Mouse (Mus musculus) mature B cell (primary cell): ENCODE data around the gene Rev3l.

ENCODE experiments used
- in situ Hi-C: fragments of 300-500 bp; cut with MboI; formaldehyde crosslinking; loops from 2 replicates; pipeline ENCODE4 v1.14.3; 2019

The Rev3l gene

DNA sequence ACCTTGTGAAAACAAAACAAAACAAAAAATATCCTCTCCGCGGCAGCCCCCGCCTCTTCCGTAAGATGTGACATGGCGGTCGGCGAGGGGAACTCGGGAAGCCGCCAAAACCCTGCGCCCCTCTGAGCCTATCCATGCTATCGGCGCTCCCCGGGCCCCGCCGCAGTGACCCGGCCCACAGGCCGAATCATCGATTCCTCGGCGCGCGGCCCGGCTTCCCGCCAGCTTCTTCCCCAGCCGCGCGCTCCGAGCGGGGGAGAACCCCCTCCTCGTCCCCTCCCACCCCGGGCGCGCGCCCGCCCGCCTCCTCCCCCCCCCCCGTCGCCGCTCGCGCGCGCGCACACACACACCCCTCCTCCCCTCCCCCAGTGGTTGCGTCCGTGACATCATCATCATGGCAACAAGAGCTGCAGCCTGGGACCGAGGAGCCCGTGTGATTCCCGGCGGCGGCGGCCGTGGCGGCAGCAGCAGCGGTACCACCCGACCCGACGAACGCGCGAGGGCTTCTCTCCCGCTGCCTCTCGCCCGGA is at the start of gene Rev3l:
TSS of gene Rev3l (plus strand) at position 383 of the 530 bp plus-strand sequence.
- in situ Hi-C loops: no loop called here

DNA sequence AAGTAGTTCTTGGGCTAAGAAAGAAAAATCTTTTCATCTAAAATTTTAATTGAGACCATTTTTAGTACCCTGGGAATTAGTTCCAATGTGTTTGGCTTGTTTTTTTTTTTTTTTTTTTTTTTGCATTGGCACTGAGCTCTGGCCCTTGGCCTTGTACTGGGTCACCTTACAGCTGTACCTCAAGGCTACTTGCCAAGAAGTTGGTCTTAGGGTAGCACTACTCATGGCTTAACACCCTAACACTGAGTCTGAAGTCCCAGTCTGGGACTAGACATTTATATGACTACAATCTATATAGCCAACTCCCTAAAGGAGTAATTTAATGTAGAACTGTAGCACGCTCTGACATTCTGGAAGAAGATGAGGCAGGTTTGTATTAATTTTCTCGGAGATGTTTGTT is 49.4 kb upstream of the Rev3l start:
- in situ Hi-C loops: no loop called here

DNA sequence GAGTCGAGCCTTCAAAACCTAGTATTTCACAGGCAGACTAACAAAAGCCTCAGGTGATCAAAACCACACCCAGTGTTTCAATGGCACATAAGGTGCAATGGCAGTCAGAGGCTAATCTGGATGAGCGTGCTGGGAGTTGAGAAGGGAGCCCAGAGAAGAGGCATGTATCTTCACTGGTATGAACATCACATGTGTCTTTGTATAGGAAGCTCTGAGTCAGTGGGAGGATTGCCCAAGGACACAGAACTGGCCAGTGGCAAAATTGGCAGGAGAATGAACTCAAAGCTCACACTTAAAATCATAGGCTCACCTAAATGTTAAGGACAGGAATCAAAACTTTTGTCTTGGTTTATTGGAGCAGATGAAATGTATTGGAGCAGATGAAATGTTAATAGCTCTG is 48.4 kb upstream of the Rev3l start:
- in situ Hi-C loops: no loop called here

DNA sequence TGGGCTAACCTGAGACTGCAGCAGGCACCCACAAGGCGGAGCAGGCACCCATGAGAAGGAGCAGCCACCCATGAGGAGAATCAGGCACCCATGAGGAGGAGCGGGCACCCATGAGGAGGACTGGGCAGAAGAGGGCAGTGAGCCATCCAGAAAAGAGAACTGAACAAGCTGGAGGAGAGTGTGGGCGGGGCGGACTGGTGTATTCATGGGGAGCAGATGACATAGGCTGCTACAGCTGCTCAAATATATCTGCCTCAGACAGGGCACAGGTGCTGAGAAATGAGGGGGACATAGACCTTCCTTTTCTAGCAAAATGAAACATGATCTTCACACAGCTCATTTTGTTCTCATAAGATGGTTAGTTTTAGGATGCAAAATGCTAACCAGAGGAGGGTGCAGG is 45.1 kb upstream of the Rev3l start:
- in situ Hi-C loops: no loop called here

DNA sequence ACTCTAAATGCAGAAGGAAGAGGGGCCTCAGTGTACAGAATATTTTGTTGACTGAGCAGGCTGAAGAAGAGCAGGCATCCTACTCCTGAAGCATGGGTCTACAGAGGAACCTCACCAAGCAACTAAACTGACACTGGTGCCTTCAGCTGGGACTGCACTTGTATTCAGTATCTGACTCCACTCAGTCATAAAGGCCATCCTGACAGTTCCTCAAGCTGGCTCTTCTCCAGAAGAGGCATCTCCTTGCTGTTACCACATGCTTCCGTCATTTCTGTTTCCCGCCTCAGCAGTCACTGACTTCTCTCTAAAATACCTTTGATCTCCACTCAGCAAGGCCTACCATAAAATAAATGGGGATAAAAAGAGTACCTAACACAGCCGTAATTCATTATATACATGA is 44.1 kb upstream of the Rev3l start:
- in situ Hi-C loops: no loop called here

DNA sequence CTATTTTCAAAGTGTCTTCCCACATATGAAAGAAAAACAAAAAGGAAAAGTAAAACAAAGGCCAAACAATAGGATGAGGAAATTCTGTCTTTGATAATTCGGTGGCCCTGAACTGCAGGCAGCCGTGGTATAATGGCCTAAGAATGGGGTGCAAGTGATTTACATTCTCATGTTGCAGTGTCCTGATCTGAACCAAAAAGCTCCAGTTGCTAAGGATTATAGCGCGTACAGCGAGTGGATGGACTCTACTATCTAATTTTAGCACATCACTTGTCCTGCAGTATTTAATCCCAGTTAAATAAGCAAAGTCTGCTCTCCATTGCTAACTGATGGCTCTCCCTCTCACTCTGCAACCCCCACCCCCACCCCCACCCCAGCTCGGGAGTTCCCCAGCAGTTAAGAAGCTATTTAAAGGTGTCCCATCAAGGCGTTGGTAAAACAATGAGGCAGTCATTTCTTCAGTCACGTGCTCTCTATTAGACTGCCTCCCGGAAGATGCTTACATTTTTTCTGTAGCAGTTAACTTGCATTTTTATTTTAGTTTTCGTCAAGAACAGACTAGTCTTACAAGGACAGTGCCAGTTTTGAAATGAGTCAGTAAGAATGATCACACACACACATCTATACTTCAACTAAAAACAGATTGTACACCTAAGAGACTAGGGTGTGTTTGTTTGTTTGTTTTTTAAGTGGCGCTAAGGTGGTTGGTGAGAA is 40.4 kb upstream of the Rev3l start:
- in situ Hi-C loops: no loop called here

DNA sequence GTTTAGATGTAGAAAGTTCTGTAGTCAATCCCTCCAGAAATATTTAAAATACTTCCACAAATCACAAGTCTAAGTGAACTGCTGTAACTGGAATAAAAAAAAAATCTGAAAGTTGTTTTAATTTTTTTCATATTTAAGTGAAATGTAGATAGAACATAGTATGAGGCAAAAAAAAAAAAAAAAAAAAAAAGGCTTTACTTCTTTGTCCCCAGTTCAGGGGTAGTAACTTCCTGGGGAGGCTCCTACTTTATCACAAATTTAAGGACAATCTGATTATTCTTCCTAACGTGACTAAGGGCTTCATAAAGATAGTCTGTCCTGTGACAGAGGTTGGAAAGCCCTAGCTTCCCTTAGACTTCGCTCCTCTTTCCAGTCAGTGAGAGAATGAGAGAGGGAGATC is 39.8 kb upstream of the Rev3l start:
- in situ Hi-C loops: no loop called here

DNA sequence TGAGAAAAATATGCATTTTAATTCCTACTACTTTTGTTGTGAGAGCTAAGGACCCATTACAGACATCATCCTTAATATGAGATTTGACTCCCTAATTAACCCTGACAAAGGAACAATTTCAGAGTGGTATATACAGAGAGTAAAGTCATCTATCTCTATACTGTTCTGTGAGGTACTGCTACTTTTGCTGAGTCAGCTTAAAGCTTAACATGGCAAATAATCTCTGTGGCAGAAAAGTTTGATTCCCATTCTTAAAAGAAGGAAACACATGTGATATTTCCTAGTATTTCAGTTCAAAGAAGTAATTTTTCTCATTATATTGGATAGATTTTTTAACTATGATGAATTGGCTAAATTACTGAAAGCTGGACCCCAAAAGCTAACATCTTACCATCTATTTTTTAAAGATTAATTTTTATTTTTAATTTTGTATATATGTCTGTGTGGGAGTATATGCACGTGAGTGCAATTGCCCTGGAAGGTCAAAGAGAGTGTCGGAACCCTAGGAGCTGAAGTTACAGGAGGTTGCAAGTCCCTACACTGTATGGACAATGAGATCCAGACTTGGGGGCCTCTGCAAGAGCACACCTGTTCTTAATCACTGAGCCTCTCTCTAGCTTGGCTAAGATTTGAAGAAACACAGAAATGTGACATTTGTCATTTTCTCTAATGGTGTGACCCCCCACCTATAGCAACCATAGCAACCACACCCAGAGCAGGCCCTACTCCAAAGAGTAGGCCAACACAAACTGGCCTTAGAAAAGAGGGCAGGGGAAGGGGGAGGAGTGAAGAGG is 24.0 kb upstream of the Rev3l start:
- in situ Hi-C loops: no loop called here

DNA sequence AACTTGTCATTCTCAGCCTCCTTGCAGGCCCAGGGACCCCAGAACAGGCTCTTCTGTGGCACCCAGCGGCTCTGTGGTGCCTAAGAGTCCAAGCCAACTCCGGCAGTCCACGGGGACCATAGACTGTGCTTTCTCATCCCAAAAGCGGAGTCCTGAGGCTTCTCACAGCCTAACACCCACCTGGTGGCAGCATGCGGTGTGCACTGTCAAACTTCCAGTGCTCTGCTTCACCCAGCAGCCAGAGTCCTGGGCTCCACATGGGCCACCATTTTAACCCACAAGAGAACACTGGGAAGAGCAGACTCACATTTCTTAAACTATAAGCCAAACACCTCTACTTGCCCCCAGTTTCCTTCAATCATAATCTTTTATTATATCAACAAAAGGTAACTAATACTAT is 15.0 kb upstream of the Rev3l start:
- in situ Hi-C loops: no loop called here

DNA sequence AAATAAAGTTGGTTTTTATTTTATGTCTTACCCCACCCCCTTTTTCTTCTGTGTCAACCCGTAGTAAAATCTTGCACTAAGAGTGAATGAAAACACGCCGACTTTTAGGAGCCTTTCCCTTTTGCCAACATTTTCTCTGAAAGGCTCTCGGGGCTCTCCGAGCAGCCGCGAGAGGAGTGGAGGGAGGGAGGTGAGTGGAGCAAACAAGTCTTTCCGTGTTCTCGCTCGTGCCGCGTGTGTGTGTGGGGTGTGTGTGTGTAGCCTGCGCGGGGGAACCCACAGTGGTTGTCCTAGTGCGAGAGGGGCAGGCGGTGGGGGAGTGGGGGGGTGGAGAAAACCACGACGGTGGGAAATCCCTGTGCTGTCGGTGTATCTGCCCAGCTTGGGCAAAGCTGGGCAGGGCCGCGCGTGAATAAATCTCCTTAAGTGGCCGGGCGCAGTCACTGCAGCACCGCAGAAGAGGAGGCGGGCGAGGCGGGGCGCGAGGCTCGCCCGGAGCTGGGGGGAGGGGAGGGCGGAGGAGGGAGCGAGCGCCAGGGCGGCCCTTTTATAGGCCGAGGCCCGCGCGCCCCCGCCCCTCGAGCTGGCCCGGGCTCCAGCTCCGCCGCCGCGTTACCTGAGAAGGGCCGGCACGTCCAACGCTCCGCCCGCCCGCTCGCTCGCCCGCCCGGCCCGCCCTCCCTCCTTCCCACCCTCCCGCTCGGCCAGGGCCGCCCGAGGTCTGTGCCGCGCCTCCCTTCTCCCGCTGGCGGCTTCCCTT is 762 bp upstream of the Rev3l start:
- in situ Hi-C loops: no loop called here

DNA sequence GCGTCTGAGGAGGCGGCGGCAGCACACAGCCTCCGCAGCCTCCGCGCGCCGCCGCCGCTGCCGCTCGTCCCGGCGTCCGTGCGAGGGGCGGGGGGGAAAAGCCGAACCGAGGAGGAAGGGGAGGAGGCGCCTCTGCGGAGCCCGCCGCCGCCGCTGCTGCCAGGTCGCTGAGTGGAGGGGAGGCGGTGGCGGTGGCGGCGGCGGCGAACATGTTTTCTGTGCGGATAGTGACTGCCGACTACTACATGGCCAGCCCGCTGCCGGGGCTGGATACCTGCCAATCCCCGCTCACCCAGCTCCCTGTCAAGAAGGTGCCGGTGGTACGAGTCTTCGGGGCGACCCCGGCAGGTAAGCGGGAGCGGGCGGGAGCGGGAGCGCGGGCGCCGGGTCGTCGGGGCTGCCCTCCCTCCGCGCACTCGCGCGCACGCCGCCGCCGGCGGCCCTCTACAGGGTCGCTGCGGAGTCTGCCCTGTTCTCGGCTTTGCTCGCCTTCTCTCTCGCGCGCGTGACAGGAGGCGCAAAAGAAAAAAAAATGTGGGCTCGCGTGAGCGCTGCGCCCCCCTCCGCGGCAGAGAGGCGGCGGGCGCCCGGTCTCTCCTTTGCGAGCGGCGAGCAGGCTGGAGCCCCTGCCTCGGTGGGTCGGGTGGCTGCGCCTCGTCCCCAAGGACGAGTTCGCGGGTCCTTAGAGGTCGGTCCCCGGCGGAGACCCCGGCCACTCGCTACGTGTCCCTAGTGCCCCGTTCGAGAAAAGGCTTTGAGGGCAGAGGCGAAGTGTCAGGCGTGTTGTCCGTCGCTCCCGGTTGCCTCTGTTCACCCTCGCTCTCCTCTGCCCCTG is 565 bp downstream of the Rev3l start:
- in situ Hi-C loops: no loop called here

DNA sequence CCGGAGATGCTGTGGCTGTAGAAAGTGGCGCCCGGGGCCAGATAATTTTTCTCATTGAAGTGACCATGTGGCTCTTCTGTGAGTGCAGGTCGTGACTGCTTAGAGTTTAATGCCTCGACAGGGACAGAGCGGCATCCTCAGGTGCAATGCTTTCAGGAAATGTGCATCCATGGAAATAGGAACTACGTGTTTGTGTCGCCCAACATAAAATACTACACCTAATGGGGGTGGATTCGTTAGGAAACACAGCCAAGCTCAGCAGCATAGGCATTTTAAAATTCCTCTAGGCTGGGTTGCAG is 1.1 kb downstream of the Rev3l start:
- in situ Hi-C loops: no loop called here

DNA sequence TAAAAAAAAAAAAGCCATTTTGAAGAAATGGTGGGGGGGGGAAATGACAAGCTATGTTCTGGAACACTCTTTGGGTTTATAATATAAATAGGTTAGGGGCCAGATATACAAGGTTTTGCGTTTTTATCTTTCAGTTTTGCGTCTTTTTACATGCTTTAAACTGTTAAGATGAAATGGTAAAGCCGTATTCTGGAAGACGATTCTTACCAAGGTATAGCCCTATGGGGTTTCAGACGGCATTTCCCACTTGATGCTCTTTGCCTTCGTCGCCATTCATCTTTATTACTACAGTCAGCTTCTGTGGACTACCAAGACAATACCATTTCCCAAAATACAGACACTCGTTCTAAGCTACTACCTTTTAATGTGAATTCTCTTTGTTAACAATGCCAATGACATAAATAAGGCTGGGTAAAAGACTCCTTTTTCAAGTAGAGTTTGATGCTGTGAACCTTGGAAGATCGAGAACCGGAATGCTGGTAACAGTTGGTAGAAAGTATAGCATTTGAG is 1.6 kb downstream of the Rev3l start:
- in situ Hi-C loops: no loop called here

DNA sequence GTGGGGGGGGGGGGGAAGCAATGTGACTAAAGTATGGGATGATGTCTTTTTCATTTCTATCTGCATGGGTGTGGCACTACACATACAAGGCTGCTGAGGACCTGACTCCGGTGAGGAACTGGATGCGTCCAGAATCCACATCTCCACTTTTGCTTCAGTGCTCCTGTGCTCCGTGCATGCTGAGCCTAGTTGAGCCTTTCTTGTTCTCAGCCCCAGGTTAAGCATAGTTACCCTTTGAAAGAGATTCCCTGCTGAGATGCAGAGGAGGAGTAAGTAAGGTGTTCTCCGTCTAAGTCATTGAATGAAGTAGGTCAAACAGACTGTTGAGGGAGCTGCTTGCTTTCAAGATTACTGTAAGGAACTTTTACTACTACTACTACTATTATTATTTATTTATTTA is 4.3 kb downstream of the Rev3l start:
- in situ Hi-C loops: no loop called here

DNA sequence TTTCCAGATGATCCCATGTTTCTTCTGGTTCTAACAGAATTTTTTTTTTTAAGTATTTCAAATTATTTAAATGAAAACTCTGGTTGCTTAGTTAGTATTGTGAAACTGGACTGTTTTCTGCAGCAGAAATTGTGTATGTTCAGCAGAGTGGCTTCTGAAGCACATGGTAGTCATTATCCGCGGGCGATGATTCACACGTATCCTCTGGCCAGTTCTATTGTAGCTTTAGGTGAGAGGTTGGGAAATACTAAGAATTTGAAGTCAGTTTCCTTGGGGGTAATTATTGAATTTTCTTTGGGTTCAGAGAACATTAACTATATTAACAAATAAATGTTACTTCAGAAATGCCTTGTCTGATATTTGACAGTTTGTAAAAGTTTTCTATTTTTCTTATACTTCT is 10.1 kb downstream of the Rev3l start:
- in situ Hi-C loops: no loop called here

DNA sequence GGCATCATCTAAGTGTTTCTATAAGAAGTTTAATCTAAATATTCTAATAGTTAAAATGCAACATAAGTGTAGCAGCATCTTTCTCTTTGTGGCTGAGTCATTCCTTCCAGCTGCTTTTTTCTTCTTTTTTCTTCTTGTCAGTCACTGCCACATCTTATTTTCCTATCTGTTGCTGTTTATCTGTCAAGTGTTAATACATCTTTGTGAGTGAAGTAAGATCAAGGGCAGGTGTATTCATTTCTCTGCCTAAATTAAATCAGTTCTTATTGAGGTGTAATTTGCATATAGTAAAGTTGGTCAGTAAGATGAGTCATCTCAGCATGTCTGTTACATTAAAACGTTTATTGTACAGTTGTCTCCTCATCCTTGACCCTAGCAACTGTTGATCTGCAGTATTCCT is 32.8 kb downstream of the Rev3l start:
- in situ Hi-C loops: no loop called here

DNA sequence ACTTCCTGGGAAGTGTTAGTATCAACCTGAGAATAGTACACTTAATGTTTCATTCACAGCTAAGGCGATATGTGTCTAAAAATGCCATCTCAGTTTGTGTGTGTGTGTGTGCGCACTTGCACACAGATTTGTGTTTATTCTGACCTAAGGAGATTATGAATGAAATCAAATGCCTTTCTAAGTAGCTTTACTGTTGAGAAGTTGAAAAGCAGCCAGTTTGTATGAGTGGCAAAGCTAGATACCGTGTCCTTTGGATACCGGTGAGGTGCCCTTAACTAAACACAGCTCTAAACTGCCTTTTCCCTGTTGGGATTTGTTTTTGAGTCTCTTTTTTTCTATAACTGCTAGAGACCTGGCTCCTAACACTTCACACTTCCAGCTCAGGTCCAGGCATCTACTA is 34.8 kb downstream of the Rev3l start:
- in situ Hi-C loops: no loop called here

DNA sequence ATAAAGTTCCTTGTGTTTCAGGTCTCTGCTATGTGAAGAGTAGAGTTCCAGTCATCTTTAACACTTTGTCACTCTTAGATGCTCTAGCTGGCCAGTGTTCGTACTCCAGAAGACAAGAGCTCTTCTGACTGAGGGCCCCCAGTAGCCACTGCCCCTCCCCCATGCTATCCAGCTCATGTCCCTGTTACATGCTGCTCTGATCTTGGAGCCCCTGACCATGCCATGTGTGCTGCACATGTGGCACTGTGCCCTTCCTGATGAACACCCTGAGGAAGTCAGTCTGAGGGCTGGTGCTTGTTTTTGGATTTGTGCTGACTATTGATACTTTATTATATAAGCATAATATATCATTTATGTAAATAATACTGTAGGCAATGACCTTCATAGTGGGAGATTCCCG is 40.3 kb downstream of the Rev3l start:
- in situ Hi-C loops: no loop called here

DNA sequence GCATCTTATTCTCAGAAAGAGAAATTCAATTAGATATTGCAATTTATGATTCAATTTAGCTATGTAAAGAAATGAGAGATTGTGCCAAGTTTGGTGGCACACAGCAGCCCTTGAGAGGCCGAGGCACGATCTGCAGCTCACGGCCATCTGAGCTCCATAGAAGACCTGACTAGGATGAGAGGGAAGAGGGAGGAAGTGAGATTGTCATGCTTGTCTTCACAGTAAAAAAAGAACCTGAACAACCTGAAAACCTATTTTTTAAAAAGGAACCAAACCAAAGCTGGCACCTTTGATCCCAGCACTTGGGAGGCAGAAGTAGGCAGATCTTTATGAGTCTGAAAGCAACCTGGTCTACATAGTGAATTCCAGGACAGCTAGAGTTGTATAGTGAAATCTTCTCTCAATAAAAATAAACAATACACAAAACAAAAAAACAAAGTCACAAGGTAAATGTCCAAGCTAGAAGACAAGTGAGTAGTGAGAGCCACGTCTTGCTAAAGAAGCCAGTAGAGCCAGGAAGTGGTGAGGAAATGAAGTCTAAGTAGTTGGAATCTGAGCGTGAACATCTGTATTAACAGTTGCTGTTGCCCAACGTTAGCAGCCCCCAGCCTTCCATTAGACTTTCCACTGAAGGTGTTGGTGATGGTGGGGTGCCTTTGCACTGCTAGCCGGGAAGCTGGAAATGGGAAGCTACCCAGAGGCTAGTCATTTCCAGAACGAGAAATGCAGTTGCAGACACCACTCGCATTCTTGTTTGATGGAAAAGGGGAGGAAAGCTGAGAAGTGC is 42.2 kb downstream of the Rev3l start:
- in situ Hi-C loops: no loop called here

DNA sequence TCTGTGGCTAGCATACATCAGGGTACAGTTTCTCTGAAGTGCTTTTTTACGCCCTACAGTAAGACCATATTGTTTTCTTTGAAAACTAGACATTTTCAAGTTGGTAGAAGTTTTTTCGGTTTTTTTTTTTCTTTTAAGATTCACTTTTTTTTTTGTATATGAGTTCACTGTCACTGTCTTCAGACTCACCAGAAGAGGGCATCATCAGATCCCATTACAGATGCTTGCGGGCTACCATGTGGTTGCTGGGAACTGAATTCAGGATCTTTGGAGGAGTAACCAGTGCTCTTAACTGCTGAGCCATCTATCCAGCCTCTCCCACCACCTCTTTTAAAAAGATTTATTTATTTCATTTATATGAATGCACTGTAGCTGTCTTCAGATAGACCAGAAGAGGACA is 45.0 kb downstream of the Rev3l start:
- in situ Hi-C loops: no loop called here

DNA sequence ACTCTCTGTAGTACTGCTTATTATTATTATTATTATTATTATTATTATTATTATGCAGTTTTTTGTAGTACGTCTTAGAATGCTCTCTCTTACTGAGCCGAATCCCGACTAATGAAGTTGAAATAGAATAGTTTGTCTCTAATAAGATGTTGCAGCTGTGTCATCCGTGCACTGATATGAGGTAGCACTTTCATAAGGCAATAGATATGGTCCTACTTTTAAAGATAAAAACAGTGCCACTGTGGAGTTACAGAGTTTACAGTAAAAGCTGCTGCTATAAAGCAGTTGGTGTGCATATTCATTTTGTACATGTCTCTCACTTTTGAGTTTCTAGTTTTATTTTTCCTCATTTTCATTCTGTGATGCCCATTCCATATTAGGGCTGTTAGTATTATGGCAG is 46.4 kb downstream of the Rev3l start:
- in situ Hi-C loops: no loop called here
